ENCODE assay signal across 26 mouse cellular contexts in the genomic region with DNA sequence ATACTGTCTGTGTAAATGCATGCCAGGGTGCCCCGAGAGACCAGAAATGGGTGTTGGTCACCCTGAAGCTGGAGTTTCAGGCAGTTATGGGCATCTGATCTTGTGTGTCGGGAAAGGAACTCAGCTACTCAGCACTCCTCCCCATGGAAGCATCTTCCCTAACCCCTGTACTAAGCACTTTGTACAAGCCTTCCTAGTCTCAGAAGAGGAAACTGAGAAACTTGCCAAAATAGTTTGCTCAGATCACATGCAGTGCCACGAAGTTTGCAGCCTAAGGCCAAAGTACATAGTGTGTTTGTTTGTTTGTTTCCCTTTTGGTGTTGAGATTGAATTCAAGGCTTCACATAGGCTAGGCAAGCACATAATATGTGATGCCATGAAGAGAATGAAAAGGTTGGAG. TPM values are rescaled to one million over a fixed set of nuclear protein-coding genes. Genes with fewer than 3 reads are reported as not detected.
DNase-seq lines count a peak whose midpoint lies in the region; ATAC-seq and TF ChIP-seq lines count a peak whose summit lies in the region.
"Had no signal": no experiment of that assay in that cellular context is flagged by ENCODE, and none has a peak within 500 bp of the region (broad histone marks: within the 10 kb centered on the region; RNA-seq: fewer than 3 reads in every experiment).

No protein-coding gene starts in this region.

- H3K36me3 ChIP-seq in kidney, adult 2 months (ENCODE audit: control insufficient read depth, insufficient read depth, low read length) = no peaks in the 10 kb centered on the region
- H3K36me3 ChIP-seq in kidney, embryonic 15.5 days = no peaks in the 10 kb centered on the region
- H3K36me3 ChIP-seq: embryonic facial prominence, embryonic 12.5 days; forebrain, embryonic 15.5 days; limb, embryonic 10.5 days; limb, embryonic 15.5 days; liver, embryonic 15.5 days; midbrain, embryonic 12.5 days; neural tube, embryonic 13.5 days had no signal

- no peak for TF ChIP-seq CTCF in kidney, adult 2 months (conservative IDR thresholded peaks at IDR 0.05; ENCODE audit: insufficient read depth, insufficient read length, low read depth, low read length)
- no peak for TF ChIP-seq CTCF in bone marrow macrophage, adult 2 months (IDR thresholded peaks at IDR 0.05; ENCODE audit: low read depth, low read length)

- H3K9ac ChIP-seq in kidney, embryonic 15.5 days = no peak overlapping the region
- H3K9ac ChIP-seq: embryonic facial prominence, embryonic 12.5 days; forebrain, embryonic 15.5 days; limb, embryonic 15.5 days; liver, embryonic 15.5 days; lung, embryonic 14.5 days; midbrain, embryonic 12.5 days; neural tube, embryonic 13.5 days had no signal

- no peak overlapping the region for H3K4me2 ChIP-seq in kidney, embryonic 15.5 days
- H3K4me2 ChIP-seq: embryonic facial prominence, embryonic 12.5 days; forebrain, embryonic 15.5 days; limb, embryonic 15.5 days; liver, embryonic 15.5 days; lung, embryonic 14.5 days; midbrain, embryonic 12.5 days; neural tube, embryonic 13.5 days had no signal

- H3K4me1 ChIP-seq in kidney, adult 2 months (ENCODE audit: control insufficient read depth, insufficient read depth, low read length) = peaks cover 3% of the 10 kb centered on the region; the same call in 1 of the 2 replicates
- no peaks in the 10 kb centered on the region for H3K4me1 ChIP-seq in kidney, embryonic 15.5 days
- H3K4me1 ChIP-seq in bone marrow macrophage, adult 2 months (ENCODE audit: control insufficient read depth, insufficient read depth, low read length) = peaks cover 36% of the 10 kb centered on the region
- H3K4me1 ChIP-seq in brown adipose tissue, adult 24 weeks (ENCODE audit: control insufficient read depth, insufficient read depth, insufficient read length, low read length) = peaks cover 4% of the 10 kb centered on the region; the same call in 1 of the 2 replicates
- H3K4me1 ChIP-seq: embryonic facial prominence, embryonic 12.5 days; limb, embryonic 10.5 days had no signal

- TF ChIP-seq POLR2A in kidney, adult 2 months (IDR thresholded peaks at IDR 0.05; ENCODE audit: low read depth, low read length) = no peak
- TF ChIP-seq POLR2A in bone marrow macrophage, adult 2 months (IDR thresholded peaks at IDR 0.05; ENCODE audit: borderline replicate concordance, low read depth, low read length) = no peak

- DNase-seq in kidney, adult 2 months = peak; percentile 84
- DNase-seq in layer of hippocampus, adult 9-11 months = peak; percentile 43
- no peak for DNase-seq in layer of hippocampus, postnatal 10 days (ENCODE audit: low spot score in 2 of 2)
- no peak for DNase-seq in urinary bladder, postnatal 14 days (ENCODE audit: low spot score)
- DNase-seq in left cerebral cortex, adult 8-10 months (ENCODE audit: low spot score in 2 of 2) = no peak
- DNase-seq: adrenal gland, adult 2 months; adrenal gland, postnatal 36 days; B cell, adult 2 months; cerebellum, adult 11-12 months; cerebellum, adult 9-11 months; embryo, embryonic 11 days; layer of hippocampus, postnatal 36 days; lung, embryonic 14.5 days; lung, postnatal 14 days; right cerebral cortex, postnatal 4 days had no signal

- no peak overlapping the region for H3K4me3 ChIP-seq in kidney, adult 2 months (ENCODE audit: insufficient read depth, low read depth, low read length)
- no peak overlapping the region for H3K4me3 ChIP-seq in kidney, embryonic 15.5 days (replicated peaks)
- H3K4me3 ChIP-seq in bone marrow macrophage, adult 2 months (ENCODE audit: insufficient read depth, low read length) = no peak overlapping the region
- no peak overlapping the region for H3K4me3 ChIP-seq in brown adipose tissue, adult 24 weeks (ENCODE audit: insufficient read depth, low read depth, low read length)
- H3K4me3 ChIP-seq: embryonic facial prominence, embryonic 12.5 days; forebrain, embryonic 15.5 days; limb, embryonic 10.5 days; limb, embryonic 15.5 days; liver, embryonic 15.5 days; midbrain, embryonic 12.5 days; neural tube, embryonic 13.5 days had no signal

- WGBS in kidney, adult 2 months = 50% methylated on average over 3 of the region's 3 CpGs
- 84% methylated on average over 3 of the region's 3 CpGs for WGBS in kidney, embryonic 15.5 days

- no peak for ATAC-seq in kidney, embryonic 15.5 days (replicated peaks; ENCODE audit: low FRiP score)
- ATAC-seq: forebrain, embryonic 15.5 days; hindbrain, embryonic 16.5 days had no signal

- no peaks in the 10 kb centered on the region for H3K9me3 ChIP-seq in kidney, embryonic 15.5 days (replicated peaks)
- H3K9me3 ChIP-seq: embryonic facial prominence, embryonic 12.5 days; forebrain, embryonic 15.5 days; limb, embryonic 10.5 days; limb, embryonic 15.5 days; liver, embryonic 15.5 days; midbrain, embryonic 12.5 days; neural tube, embryonic 13.5 days had no signal

- peak overlapping the region; percentile 81 for H3K27ac ChIP-seq in kidney, adult 2 months (ENCODE audit: insufficient read depth, low read depth, low read length)
- no peak overlapping the region for H3K27ac ChIP-seq in kidney, embryonic 15.5 days
- peak overlapping the region; percentile 98 for H3K27ac ChIP-seq in bone marrow macrophage, adult 2 months (ENCODE audit: insufficient read depth, low read depth, low read length)
- H3K27ac ChIP-seq in brown adipose tissue, adult 24 weeks (replicated peaks; ENCODE audit: low read depth, low read length) = peak overlapping the region; percentile 53
- H3K27ac ChIP-seq: embryonic facial prominence, embryonic 12.5 days; forebrain, embryonic 15.5 days; limb, embryonic 10.5 days; limb, embryonic 15.5 days; liver, embryonic 15.5 days; midbrain, embryonic 12.5 days; neural tube, embryonic 13.5 days had no signal

- H3K27me3 ChIP-seq in kidney, adult 2 months (replicated peaks; ENCODE audit: control insufficient read depth, insufficient read depth, low read length) = no peaks in the 10 kb centered on the region
- H3K27me3 ChIP-seq in kidney, embryonic 15.5 days = no peaks in the 10 kb centered on the region
- H3K27me3 ChIP-seq: embryonic facial prominence, embryonic 12.5 days; forebrain, embryonic 15.5 days; limb, embryonic 15.5 days; liver, embryonic 15.5 days; midbrain, embryonic 12.5 days; neural tube, embryonic 13.5 days had no signal

RNA-seq across cellular contexts. Expression of a gene that starts 5.0 kb away (rescaled TPM):
- 14.1 and 14.7 TPM in 2 replicates for polyA plus RNA-seq in kidney, adult 2 months (2012; rRNA removed)
- polyA plus RNA-seq in kidney, embryonic 15.5 days (2015; fragmentation: Nextera tagmentation; extraction: Ambion mirVana) = 17.2 and 18.9 TPM in 2 replicates
- total RNA-seq in layer of hippocampus, postnatal 10 days (2021) = 10 to 100 TPM; 23.1 to 25.0 TPM
- polyA plus RNA-seq in bone marrow macrophage, adult 2 months (2012; ENCODE audit: insufficient read depth, insufficient read length, missing spikeins) = 44.6 and 49.1 TPM in 2 replicates
- polyA plus RNA-seq in brown adipose tissue, adult 24 weeks (2012; ENCODE audit: insufficient read depth, insufficient read length, missing spikeins) = 23.3 and 24.1 TPM in 2 replicates
- 10 to 100 TPM; 14.8 to 18.9 (median 16.7) TPM for total RNA-seq in left cerebral cortex, adult 8-10 months (2022)

Comparison
In these comparisons a context has a peak if more than half of its experiments do, and no peak if none do; other contexts are left out.
1. DNase-seq: peak in kidney, adult 2 months (single experiment) and layer of hippocampus, adult 9-11 months (single experiment); none in layer of hippocampus, postnatal 10 days (0 of 2), urinary bladder, postnatal 14 days (single experiment) and left cerebral cortex, adult 8-10 months (0 of 2).